Mouse (Mus musculus): ENCODE measurements around the gene Cyp17a1.

The Cyp17a1 gene

DNA sequence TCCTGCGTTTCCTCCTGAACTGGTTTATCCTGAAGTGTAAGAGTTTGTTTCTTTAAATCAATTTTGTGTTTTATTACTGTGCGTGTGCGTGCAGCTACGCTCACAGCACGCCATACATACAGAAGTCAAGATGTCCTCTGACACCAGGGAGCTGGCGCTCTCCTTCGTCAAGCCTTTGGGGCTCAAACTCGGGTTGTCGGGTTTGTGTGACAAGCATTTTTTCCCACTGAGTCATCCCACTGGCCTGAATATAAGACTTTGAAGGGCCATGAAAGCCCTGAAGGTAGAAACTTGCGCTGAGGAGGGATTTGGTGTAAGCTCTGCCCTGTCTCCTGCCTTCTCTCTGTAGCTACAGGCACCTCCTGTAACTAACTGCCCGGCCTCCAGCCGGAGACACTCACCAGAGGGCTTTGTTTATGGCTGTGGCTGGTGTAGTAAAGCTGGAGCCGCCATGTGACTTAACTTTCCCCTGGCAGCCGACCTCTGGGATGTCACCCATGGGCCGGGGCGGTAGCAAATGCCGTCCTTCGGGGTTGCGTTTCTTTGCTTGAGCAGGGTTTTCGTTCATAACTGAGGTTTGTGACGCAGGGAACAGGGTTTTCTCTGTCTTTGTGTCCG lies 30.7 kb downstream of the Cyp17a1 start:
- no peak for DNase-seq (ENCODE audit: low spot score in 2 of 2)

DNA sequence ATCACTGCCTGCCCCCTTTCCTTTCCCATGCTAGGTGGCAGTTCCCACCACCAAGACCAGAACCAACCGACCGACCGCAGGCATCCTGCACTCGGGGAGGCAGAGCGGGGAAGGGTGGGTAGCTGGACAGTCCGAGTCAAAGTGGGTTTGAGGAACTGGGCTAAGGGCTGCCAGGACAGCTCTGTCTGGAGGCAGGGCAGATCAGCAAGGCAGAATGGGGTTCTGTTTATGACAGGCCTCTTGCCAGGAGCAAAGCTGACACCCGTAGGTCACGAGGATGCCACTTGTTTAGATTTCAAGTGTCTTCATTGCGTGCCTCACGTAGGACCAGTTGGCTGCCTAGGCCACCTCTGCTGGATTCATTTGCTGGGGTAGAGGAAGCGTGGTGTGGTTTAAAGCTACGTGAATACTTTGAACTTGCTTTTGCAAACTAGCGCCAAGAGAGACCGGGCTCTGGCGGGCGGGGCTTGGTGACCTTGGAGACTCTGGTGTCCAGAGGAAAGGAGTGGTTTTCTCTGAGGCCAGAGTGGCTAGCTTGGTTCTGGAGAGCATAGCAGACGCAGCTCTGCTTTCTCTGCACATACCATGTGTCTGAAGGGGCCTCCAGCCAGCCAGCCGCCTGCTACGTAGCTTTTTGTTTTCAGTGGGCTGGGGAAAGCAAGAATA lies 31.4 kb downstream of the Cyp17a1 start:
- DNase-seq (ENCODE audit: low spot score in 2 of 2) = no peak

DNA sequence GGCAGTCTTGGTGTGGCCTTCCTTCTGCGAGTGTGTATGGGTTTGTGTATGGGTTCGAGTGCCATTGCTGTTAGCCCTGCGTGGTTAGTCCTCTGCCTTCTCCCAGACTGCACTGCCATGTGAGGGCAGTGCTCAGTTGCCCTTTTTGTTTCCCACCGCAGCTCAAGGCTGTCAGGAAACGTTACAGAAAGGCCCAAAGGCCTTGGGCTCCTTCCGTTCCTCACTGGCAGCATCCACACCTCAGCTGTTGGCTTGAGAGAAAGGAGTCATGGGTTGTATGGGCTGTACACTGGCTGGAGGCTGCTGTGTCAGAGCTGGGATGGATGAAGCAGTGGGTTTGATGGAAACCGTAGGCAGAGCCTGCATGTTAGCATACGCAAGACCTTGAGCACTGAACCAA lies 32.2 kb downstream of the Cyp17a1 start:
- DNase-seq (ENCODE audit: low spot score in 2 of 2) = no peak

DNA sequence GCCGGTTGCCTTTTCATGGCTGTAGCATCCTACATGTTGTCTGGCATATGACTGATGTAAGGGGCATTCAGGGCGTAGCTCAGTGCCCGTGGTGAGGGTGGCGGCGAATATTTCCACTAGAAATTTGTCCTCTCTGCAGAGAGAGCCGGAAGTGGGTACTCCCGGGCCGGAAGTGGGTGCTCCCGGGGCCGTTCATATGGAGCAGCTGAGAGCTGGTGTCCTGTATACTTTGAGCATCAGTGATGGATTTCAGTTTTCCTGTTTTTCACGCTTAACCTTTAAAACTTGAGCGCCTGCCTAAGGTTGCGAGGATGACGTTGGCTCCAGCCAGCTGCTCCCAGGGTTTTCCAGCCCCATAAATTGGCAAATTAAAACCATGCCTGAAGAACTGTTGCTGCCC lies 33.5 kb downstream of the Cyp17a1 start:
- DNase-seq (ENCODE audit: low spot score in 2 of 2) = no peak

DNA sequence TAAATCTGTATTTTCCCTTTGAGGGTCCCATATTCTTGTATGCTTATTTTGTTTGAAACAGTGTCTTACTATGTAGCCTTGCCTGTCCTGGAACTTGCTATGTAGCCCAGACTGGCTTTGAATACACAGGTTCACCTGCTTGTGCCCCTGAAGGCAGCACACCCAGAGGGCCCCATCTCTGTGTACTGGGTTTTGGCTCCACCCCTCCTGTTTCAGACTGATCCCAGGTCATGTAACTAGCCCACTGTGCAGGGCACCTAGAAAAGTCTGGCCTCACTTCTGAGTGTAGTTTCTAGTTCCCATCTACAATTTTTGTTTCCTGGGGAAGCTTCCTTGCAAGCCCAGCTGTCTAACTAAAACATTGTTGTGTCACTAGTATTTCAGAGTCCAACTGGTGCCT lies 33.9 kb downstream of the Cyp17a1 start:
- DNase-seq (ENCODE audit: low spot score in 2 of 2) = no peak

DNA sequence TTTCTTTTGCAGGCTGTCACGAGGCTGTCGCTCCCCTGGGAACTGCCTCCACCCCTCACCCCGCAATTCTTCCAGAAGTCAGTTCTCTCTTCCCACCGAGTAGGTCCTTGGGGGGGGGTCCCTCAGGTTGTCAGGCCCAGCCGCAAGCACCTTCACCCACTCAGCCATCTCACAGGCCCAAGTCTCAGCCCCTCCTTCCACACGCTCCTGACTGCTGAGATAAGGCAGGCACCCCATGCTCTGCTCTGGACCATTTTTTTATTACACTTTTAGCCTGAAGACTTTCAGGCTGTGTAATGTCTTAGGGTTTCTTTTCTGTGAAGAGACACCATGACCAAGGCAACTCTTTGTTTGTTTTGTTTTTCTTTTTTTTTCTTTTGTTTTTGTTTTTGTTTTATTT lies 35.4 kb downstream of the Cyp17a1 start:
- DNase-seq (ENCODE audit: low spot score in 2 of 2) = no peak

DNA sequence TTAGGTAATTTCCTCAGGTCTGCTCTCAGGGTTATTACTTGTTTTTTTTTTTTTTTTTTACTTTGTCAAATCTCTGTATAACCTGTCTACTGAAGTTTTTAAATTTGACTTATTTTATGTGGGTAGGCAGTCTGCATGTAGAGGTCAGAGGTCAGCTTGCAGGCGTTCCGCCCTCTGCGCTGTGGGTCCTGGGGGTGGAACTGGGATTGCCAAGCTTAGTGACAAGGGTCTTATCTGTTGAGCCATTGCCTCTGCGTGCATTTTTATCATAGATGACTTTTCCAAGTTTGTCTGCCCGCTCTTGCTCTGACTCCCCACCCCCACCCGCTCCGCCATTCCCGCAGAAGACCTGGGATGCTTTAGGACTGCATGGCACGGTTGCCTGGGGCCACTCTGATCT lies 37.2 kb downstream of the Cyp17a1 start:
- DNase-seq (ENCODE audit: low spot score in 2 of 2) = no peak

DNA sequence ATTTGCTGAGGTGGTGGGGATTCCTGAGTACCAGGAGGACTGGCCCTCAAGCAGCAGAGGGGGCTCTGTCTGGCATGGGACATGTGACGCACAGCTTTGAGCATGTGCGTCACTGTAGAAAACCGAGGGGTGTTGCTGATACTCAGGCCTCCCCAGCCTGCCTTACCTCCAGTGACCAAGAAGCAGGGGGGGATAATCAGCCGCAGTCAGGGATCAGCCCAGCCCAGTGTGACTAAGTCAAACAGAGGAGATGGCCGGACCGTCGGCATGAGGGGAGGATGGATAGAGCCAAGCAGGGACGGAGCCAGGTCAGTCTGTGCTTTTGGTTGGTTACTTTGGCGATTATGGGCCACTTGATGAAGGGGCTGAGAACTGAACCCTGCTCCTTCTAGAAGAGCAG lies 41.3 kb downstream of the Cyp17a1 start:
- no peak for DNase-seq (ENCODE audit: low spot score in 2 of 2)

DNA sequence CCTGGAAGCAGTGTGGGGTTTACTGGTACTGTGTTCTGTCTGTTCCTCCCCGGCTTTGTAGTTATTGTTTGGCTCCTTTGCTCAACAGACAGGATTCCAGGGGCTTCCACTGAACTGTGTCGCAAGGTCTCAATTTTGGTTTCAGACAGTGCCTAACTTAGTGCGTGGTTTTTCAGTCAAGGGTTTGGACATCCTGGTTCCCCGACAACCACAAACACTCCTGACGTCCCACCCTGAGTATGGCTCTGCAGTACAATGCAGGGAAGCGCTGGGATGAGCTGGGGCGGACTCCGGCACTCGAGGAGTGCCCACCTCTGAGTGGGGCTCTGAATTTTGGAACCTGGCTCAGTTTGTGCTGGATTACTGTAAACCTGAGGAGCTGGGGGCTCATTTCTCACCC lies 43.2 kb downstream of the Cyp17a1 start:
- DNase-seq (ENCODE audit: low spot score in 2 of 2) = no peak

DNA sequence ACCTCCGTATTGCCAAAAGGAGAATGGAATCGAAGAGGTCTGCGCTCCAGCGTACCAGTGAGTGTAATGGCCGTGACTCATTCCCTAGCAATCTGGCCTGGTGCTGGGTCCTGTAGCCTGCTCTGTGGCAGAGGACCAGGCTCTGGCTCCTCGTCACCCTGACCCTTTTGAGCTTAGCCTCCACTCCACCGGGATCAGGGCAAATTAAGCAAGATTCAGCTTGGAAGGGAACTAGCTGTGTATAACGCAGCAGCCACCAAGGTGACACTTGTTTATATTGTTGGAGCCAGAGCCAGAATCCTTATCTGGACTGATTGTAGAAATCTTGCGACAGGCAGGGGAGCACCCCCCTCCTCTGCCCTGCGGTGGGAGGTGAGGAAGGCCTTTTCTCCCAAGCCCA lies 44.6 kb downstream of the Cyp17a1 start:
- DNase-seq (ENCODE audit: low spot score in 2 of 2) = no peak

DNA sequence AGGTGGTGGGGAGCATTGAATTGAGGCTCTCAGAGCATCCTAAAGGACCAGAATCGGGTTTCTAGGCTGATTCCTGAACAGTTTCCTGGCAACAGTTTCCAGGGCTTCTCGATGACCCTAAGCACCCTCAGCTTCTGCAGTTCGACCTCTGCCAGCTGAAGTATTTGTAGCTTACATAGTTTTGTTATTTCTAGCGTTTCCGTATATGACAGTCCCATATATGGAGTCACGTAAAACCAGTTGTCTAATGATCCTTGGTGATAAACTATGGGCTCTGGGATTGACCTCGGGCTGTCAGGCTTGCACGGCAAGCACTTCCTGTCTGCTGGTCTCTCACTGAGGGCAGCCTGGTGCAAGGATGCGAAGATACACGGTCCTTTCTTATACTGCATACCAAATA lies 47.5 kb downstream of the Cyp17a1 start:
- no peak for DNase-seq (ENCODE audit: low spot score in 2 of 2)

DNA sequence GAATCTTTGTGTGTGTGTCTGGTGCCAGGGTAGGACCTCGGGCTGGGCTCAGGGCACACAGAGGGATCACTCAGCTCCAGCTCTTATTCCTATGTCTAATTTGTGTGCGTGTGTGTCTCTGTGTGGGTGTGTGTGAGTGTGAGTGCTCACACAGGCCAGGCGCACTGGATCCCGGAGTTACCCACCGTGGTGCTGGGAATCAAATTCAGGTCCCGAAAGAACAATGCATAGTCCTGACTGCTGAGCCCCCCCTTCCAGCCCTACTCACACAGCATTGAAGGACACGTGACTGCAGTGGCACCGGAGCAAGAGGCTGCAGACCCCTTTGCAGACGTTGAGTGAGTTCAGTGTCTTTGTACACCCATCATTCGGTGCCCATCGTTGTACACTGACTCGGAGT lies 48.0 kb downstream of the Cyp17a1 start:
- DNase-seq (ENCODE audit: low spot score in 2 of 2) = no peak

DNA sequence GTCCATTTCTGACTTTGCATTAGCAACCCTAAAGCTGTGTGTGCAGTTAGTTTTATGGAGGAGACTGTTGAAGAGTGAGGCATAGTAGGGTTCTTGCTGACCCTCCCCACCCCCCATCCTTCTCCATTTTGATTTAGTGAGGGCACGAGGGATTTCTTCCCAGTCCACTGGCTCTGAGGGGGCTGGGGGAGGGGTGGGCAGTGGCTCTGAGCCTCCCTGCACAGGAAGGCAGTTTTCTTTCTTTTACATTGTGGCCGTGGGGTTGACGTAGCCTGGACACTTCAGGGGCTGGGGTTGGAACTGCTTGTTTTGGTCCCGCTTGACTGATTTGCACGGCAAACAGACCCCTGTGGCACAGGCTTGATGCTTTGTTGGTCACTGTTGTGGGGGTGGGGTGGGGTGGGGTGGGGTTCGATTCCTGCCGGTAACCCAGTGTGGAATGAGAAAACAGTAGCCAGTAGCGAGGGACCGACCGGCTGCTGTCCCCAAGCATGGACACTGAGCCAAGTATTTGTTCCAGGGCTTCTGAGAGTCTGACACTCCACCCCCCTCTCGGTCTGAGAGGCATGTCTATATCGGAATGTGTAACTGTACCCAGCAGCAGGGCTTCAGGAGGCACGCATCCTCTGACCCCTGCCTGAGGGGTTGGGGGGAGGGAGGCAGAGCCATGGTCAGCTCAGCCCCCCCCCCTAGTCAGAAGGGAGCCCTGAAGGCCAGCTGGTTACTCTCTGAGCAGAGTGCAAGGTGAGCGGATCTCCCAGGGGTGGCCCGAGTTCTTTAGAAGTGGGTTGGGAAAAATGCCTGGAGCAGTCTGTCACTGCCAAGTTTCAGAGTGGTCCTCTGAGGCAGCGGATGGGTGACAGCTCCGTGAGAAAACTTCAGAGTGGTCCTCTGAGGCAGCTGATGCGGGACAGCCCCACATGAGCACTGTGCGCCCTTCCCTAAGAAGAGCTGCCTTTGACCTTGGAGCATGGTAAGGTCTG lies 48.9 kb downstream of the Cyp17a1 start:
- no peak for DNase-seq (ENCODE audit: low spot score in 2 of 2)

DNA sequence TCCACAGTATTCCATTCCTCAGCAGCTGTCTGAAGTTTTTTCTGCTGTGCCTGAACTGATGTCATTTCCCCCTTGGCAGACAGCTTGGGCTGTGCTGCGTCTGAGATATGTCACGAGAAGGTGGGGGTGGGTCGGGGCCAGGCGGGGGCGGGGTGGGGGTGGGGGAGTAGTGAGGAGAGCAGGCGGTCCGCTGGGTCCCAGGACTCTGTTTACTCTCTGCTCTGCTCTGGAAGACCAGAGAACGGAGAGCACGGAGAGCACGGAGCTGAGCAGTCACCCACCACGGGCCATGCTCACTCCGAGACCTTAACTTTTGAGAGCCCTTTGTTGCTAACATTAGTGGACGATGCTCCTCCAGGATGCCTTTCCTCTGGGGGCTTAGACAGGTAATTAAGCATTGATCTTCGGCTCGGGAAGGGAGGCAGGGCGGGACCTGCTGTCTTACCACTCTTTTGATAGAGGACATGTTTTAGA lies 49.7 kb downstream of the Cyp17a1 start:
- DNase-seq (ENCODE audit: low spot score in 2 of 2) = no peak

DNA sequence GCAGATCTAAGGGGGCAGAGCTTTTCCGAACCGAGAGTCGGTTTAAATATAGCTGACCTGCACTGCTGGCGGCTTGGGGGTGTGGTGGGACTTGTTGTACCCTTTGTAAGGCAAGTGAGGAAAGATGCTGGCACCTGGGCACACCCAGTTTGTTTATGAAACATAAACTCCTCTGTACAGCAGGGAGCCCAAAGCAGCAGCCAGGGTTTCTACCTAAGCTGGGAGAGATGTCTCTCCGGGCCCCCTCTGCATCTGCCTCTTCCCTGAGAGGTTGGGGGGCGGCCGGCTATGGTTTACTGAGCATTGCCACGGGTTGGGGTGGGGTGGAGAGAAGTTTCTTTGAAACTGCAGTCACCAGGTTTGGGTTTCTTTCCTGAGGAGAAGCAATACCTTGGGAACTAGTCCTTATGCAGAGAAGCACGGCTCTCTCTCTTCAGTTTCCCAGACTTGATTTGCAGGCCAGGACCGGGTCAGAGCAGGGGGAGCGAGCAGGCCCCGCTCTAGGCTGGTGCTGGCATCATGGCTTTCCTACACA lies 50.2 kb downstream of the Cyp17a1 start:
- no peak for DNase-seq (ENCODE audit: low spot score in 2 of 2)

DNA sequence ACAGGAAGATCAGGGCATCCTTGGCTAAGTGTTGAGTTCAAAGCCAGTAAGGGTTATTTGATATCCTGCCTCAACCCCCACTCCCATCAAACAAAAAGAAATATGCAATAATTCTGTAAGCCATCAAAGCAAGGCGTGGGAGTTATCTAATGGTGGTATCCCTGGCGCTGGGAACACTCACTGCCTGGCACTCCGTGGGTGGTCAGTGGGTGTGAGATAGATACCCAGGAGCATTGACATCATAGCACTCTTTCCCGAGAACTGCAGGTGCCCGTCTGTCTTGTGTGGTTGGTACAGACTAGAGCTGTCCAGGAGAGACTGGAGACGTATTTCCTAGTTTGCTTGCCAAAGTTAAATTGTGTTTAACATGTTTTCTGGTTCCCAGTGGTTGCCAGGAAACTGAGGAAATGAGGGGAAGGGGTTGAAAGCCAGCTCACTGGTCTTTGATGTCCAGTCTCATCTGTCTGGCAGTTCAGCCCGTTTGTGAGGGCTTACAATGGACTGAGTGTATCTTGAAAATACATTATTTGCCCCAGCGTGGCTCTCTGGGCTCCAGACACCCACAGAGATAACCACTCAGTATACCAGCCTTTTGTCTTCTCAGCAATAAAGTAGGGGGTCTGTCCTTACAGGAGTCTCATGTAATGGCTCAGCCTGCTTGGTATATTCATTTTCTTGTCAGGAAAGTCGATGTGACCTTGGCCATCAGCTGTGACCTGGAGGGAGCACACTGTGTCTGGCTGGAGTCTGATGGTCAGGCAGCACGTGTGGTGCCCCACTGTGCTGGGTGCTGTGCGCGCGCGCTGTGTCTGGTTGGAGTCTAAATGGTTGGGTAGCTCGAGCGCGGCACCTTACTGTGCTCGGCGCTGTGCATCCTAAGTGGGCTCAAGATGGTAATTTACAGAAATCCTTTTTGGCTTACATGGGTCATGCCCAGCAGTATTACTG lies 51.5 kb downstream of the Cyp17a1 start:
- no peak for DNase-seq (ENCODE audit: low spot score in 2 of 2)

DNA sequence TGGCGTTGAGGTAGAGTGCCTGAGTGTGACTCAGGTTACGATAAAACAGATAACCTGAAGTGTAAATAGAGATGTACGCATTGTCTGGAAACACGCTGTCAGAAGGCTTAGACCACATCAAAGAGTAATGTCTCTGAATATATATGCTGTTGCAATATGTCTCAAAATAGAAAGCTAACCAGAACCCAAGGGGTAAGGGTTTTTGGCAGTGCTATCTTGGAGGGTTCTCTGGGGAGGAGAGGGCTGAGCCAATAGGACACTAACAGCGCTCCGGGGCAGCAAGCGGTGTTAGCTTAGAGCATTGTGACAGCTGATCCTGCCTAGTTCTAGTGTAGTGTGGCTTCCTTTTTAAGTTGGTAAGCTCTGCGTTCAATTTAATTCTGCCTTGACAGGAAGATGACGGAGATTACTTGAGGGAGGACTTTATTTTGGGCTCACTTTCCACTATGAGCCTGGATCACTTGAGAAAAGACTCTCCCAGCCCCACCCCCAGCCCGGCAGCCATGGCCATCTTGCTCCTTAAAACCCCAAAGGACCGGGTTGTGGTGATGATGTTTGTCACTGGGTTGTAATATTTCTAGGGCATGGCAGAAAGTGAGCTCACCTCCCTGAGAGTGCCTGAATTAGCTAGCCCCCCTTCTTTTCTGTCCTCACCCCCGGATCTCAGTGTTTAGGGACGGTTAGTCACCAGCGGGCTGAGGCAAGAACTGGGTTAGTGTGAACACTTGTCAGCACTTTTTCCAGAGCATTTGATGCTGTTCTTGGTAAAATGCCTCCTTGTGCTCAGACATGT lies 52.8 kb downstream of the Cyp17a1 start:
- no peak for DNase-seq (ENCODE audit: low spot score in 2 of 2)

DNA sequence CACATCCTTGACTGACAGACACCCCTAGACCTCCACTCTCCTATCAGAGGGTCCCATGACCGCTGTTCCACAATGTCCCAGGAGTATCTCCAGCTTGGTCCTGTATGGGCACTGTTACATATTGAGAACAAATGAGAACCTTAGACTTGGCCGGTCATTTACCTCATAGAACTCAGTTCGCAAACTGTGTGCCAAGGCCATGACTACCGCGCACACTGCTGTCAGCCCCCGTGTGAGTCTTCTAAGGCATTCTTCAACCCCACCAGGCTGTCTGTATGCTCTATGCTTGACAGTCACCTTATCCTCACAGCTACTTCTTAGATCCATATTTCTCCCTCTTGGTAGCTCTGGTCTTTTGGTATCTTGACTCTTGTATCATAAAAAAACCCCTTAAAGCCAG lies 53.5 kb downstream of the Cyp17a1 start:
- no peak for DNase-seq (ENCODE audit: low spot score in 2 of 2)

DNA sequence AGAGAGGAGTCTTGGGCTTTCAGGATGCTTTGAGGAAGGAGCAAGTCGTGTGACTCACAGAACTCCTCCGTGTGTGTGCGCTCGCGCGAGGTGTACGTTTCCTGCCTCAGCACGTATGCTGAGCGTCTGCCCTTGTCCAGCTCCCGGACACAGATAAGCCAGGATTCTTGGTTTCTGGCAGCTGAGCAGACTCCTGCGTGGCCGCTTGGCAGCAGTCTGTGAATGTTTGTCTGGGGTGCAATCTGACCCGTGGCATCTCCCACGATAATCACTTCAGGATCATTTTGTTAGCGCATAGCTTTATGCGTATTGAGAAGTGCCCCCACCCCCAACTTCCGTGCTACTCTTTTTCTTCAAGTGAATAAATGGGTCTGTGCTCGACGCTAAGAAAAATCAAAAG lies 54.0 kb downstream of the Cyp17a1 start:
- no peak for DNase-seq (ENCODE audit: low spot score in 2 of 2)

DNA sequence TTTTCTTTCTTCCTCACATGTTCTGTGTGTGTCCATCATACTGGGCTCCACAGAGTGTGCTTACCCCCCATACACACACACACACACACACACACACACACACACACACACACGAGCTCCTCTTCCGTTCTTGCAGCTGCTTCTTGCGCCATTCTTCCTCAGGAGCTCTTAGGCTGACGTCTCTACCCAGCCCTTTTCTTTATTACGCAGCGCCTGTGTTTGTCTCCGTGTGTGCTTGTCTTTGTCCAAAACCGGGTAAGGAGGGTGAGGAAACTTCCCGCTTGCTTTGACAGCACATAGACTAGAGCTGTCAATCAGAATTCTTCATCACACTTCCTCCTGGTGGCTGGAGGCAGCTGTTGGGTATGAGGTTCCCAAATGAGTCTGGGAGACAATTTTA lies 54.6 kb downstream of the Cyp17a1 start:
- no peak for DNase-seq (ENCODE audit: low spot score in 2 of 2)

Data from spleen, postnatal 4 days (tissue).